Mouse (Mus musculus): ENCODE results near the gene Olfr90.

GRCm38 (mm10) chr17:37048383-37048782 is 39.9 kb downstream of the Olfr90 start:
- no peak for TF ChIP-seq CTCF (IDR thresholded peaks at IDR 0.05; ENCODE audit: borderline replicate concordance, control insufficient read depth, extremely low read depth, insufficient read depth, low read length, poor library complexity)
- TF ChIP-seq POLR2A (IDR thresholded peaks at IDR 0.05; ENCODE audit: control insufficient read depth, extremely low read depth, insufficient read depth, low read length, poor library complexity) = no peak
